Mouse (Mus musculus): ENCODE measurements around the gene Snapc5.

- TF ChIP-seq POLR2A (IDR thresholded peaks at IDR 0.05; ENCODE audit: low read depth, low read length) (no peak), CTCF (IDR thresholded peaks at IDR 0.05; ENCODE audit: borderline replicate concordance, insufficient read depth, low read length) (no peak)
These were observed 46.7 kb downstream of the Snapc5 start for GRCm38 (mm10) chr9:64225805-64226204.

Measured in embryonic fibroblast, embryonic 13.5 days (primary cell).